Mouse (Mus musculus): ENCODE measurements at regions not wholly inside any gene's neighbourhood (a gene's known extent, or its start where the extent isn't known, plus 50 kb on each side); places are given as distances from the start of the nearest gene placed in this dataset.

DNA sequence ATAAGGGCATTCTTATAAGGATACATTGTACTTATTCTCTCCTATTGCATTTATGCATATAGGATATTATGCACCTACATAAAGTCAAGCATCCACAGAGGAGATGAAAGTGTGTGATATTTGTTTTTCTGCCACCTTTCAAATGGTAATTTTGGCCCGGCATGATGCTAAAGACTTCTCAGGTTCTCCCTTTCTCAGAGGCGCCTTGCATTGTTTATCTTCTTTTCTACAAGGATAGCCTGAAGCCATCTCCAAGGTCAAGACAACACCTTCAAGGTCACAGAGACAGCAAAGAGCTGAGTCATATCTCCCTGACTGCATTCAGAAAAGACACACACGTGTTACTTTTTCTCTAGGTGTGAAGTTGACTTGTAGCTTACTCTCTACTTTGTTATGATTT lies 454.5 kb downstream of the 1810013L24Rik start:
- TF ChIP-seq CTCF (IDR thresholded peaks at IDR 0.05; ENCODE audit: control insufficient read depth, insufficient read depth, insufficient read length) (no peak), MYOD1 (IDR thresholded peaks at IDR 0.05; ENCODE audit: control insufficient read depth, insufficient read length, low read depth) (no peak), MYOG (IDR thresholded peaks at IDR 0.05; ENCODE audit: control insufficient read depth, extremely low read depth, insufficient read length) (no peak), FOSL1 (IDR thresholded peaks at IDR 0.05; ENCODE audit: insufficient read depth, low read length, poor library complexity, severe bottlenecking) (no peak), MAX (IDR thresholded peaks at IDR 0.05) (no peak)

All from C2C12 (cell line).